8 mouse cellular contexts compared by ENCODE assay signal in the genomic region with DNA sequence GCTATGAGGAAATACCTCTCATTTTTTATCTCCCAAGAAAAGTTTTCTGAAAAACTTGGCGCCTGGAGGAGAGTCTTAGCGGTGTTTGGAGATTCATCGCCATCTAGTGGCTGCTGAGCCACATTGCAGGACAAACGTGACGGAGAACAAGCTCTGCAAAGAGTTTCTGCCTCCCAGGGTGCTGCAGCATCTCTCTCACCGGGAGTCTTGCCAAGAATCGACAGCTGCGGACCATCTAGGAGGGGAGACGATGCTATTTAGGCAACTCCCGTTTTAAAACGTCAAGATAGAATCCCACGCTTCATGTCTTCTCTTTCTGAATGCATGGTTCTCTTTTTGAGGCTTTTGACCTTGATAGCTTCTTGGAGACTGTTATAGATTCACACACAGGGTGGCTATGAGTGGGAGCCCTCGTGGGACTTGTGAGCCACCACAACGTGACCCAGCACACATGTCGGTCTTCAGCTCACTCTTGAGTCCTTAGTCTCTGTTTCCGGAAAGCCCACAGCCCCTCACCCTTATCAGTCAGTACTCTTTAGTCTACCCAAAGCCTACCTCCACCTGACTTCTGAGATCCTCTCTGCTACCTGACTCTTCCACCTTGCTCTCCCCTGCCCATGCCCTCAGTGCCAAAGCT.
A peak's percentile ranks its signal among the peaks of the same experiment; 100 is the strongest.
DNase-seq lines count a peak whose midpoint lies in the region; ATAC-seq and TF ChIP-seq lines count a peak whose summit lies in the region.

No protein-coding gene starts in this region.

- H3K9me3 ChIP-seq in heart, embryonic 13.5 days = no peaks in the 10 kb centered on the region; the same call in 1 of the 2 replicates
- no peaks in the 10 kb centered on the region for H3K9me3 ChIP-seq in kidney, postnatal 0 days (replicated peaks; ENCODE audit: low read length)
- H3K9me3 ChIP-seq in stomach, embryonic 14.5 days (ENCODE audit: control insufficient read depth, low read depth, low read length) = no peaks in the 10 kb centered on the region

- peaks cover 35% of the 10 kb centered on the region for H3K4me1 ChIP-seq in heart, embryonic 13.5 days
- 0 out of 2 replicates have a peak, but pooled peaks cover 6% of the 10 kb centered on the region for H3K4me1 ChIP-seq in kidney, postnatal 0 days (replicated peaks; ENCODE audit: insufficient read depth, low read length)
- no peaks in the 10 kb centered on the region for H3K4me1 ChIP-seq in liver, adult 2 months (ENCODE audit: control insufficient read depth, insufficient read depth, low read length)
- H3K4me1 ChIP-seq in stomach, embryonic 14.5 days (ENCODE audit: control insufficient read depth, insufficient read depth, low read length) = 0 out of 2 replicates have a peak, but pooled peaks cover 2% of the 10 kb centered on the region

- peak overlapping the region; percentile 36; the same call in 1 of the 2 replicates for H3K27ac ChIP-seq in heart, embryonic 13.5 days (replicated peaks)
- H3K27ac ChIP-seq in kidney, postnatal 0 days = no peak overlapping the region
- no peak overlapping the region for H3K27ac ChIP-seq in liver, adult 2 months (replicated peaks; ENCODE audit: insufficient read depth, low read depth, low read length)
- H3K27ac ChIP-seq in stomach, embryonic 14.5 days (ENCODE audit: low read length) = no peak overlapping the region

- TF ChIP-seq CTCF in brain, embryonic 14.5 days (IDR thresholded peaks at IDR 0.05; ENCODE audit: borderline replicate concordance, extremely low read depth, insufficient read depth, insufficient read length) = peak; percentile 90
- TF ChIP-seq CTCF in kidney, postnatal 0 days (IDR thresholded peaks at IDR 0.05; ENCODE audit: low read depth) = peak; percentile 90
- TF ChIP-seq CTCF in liver, adult 2 months (IDR thresholded peaks at IDR 0.05; ENCODE audit: low read depth, low read length) = peak; percentile 79

- H3K36me3 ChIP-seq in heart, embryonic 13.5 days = no peaks in the 10 kb centered on the region
- H3K36me3 ChIP-seq in kidney, postnatal 0 days (ENCODE audit: insufficient read depth, low read length) = no peaks in the 10 kb centered on the region
- no peaks in the 10 kb centered on the region for H3K36me3 ChIP-seq in liver, adult 2 months (ENCODE audit: control insufficient read depth, insufficient read depth, low read length)
- H3K36me3 ChIP-seq in myocyte (ENCODE audit: control insufficient read depth, insufficient read depth) = no peaks in the 10 kb centered on the region
- H3K36me3 ChIP-seq in stomach, embryonic 14.5 days (ENCODE audit: control insufficient read depth, insufficient read depth, low read length) = no peaks in the 10 kb centered on the region

- peak overlapping the region; percentile 55 for H3K4me2 ChIP-seq in heart, embryonic 13.5 days
- H3K4me2 ChIP-seq in kidney, postnatal 0 days (ENCODE audit: low read length) = peak overlapping the region; percentile 40
- H3K4me2 ChIP-seq in myocyte (ENCODE audit: low read depth) = peak overlapping the region; percentile 53
- peak overlapping the region; percentile 13 for H3K4me2 ChIP-seq in stomach, embryonic 14.5 days (replicated peaks; ENCODE audit: low read depth, low read length)

- no peak overlapping the region for H3ac ChIP-seq in myocyte (ENCODE audit: control insufficient read depth, insufficient read length)

- DNase-seq in B cell, adult 2 months = peak; percentile 60 to 63
- peak; percentile 95 for DNase-seq in brain, embryonic 14.5 days (ENCODE audit: low read depth)
- DNase-seq in fibroblast of lung, adult 2 months (ENCODE audit: low read depth) = peak; percentile 72
- peak; percentile 96 for DNase-seq in kidney, postnatal 0 days (ENCODE audit: low spot score)
- peak; percentile 66 for DNase-seq in liver, adult 2 months (ENCODE audit: extremely low read depth, low read depth, low spot score)

- 9% methylated on average over 16 of the region's 16 CpGs for WGBS in heart, embryonic 13.5 days
- 5% methylated on average over 16 of the region's 16 CpGs for WGBS in kidney, postnatal 0 days
- 11% methylated on average over 16 of the region's 16 CpGs for WGBS in liver, adult 2 months
- 7% methylated on average over 16 of the region's 16 CpGs for WGBS in stomach, embryonic 14.5 days

- H3K79me2 ChIP-seq in liver, adult 2 months (ENCODE audit: control insufficient read depth, insufficient read depth, low read length) = no peaks in the 10 kb centered on the region
- H3K79me2 ChIP-seq in myocyte (ENCODE audit: control insufficient read depth, insufficient read depth) = no peaks in the 10 kb centered on the region

- peaks cover 8% of the 10 kb centered on the region; the same call in 1 of the 2 replicates for H3K27me3 ChIP-seq in heart, embryonic 13.5 days (replicated peaks)
- H3K27me3 ChIP-seq in kidney, postnatal 0 days (ENCODE audit: insufficient read depth, low read length) = no peaks in the 10 kb centered on the region
- no peaks in the 10 kb centered on the region for H3K27me3 ChIP-seq in liver, adult 2 months (ENCODE audit: control insufficient read depth, insufficient read depth, low read length)
- peaks cover 6% of the 10 kb centered on the region for H3K27me3 ChIP-seq in myocyte (ENCODE audit: control insufficient read depth, insufficient read depth, insufficient read length)
- H3K27me3 ChIP-seq in stomach, embryonic 14.5 days (ENCODE audit: control insufficient read depth, insufficient read depth, low read length) = no peaks in the 10 kb centered on the region

- TF ChIP-seq POLR2A in brain, embryonic 14.5 days (IDR thresholded peaks at IDR 0.05; ENCODE audit: borderline replicate concordance, extremely low read depth, insufficient read depth, insufficient read length, poor library complexity, severe bottlenecking) = no peak
- no peak for TF ChIP-seq POLR2A in liver, adult 2 months (IDR thresholded peaks at IDR 0.05; ENCODE audit: extremely low read depth, insufficient read depth, low read length)
- no peak for TF ChIP-seq POLR2A in myocyte (IDR thresholded peaks at IDR 0.05; ENCODE audit: insufficient read length, low read depth)

- no peak for ATAC-seq in heart, embryonic 13.5 days (ENCODE audit: extremely low read depth, insufficient number of reproducible peaks, low FRiP score, low TSS enrichment)
- peak; percentile 73 for ATAC-seq in kidney, postnatal 0 days (replicated peaks; ENCODE audit: low FRiP score, low read depth)
- ATAC-seq in stomach, embryonic 14.5 days (ENCODE audit: insufficient number of reproducible peaks, insufficient read depth, low FRiP score, low read depth) = peak; percentile 75

- H3K9ac ChIP-seq in heart, embryonic 13.5 days = no peak overlapping the region
- no peak overlapping the region for H3K9ac ChIP-seq in kidney, postnatal 0 days (ENCODE audit: low read depth, low read length)
- H3K9ac ChIP-seq in liver, adult 2 months (ENCODE audit: low read depth, low read length) = no peak overlapping the region
- no peak overlapping the region for H3K9ac ChIP-seq in stomach, embryonic 14.5 days (replicated peaks; ENCODE audit: low read depth, low read length)

- 0 out of 2 replicates have a peak overlapping the region, but pooled peaks have one; percentile 15 for H3K4me3 ChIP-seq in heart, embryonic 13.5 days
- H3K4me3 ChIP-seq in kidney, postnatal 0 days (replicated peaks; ENCODE audit: low read depth, low read length) = no peak overlapping the region
- H3K4me3 ChIP-seq in liver, adult 2 months (ENCODE audit: insufficient read depth, low read depth, low read length) = no peak overlapping the region
- no peak overlapping the region for H3K4me3 ChIP-seq in myocyte
- H3K4me3 ChIP-seq in stomach, embryonic 14.5 days (ENCODE audit: low read depth, low read length) = no peak overlapping the region

TF ChIP-seq in myocyte, 11 proteins besides CTCF, POLR2A, EP300 and RAD21:
- TF ChIP-seq SRF (IDR thresholded peaks at IDR 0.05; ENCODE audit: control insufficient read depth, insufficient read length, low read depth) = no peak
- TF ChIP-seq MYOG (IDR thresholded peaks at IDR 0.05; ENCODE audit: control insufficient read depth in 1 of 3, insufficient read depth in 1 of 3, insufficient read length in 2 of 3, low read depth in 2 of 3) = peak in 2 of 3 experiments; percentile 31 to 74
- TF ChIP-seq MYOD1 (IDR thresholded peaks at IDR 0.05; ENCODE audit: control insufficient read depth in 1 of 3, insufficient read length in 2 of 3, low read depth in 2 of 3) = peak in 2 of 3 experiments; percentile 64 to 71
